Mouse (Mus musculus) neural tube, embryonic 11.5 days (tissue): ENCODE measurements around the gene Relt. TPM values are rescaled to one million over a fixed set of nuclear protein-coding genes. Genes with fewer than 3 reads are reported as not detected.

Experiments
- ATAC-seq: fragments of 200-750 bp; cut with Nextera tagmentation; 2 replicates; pipeline ENCODE4 v1.8.0; 2017; ENCODE audit warnings: moderate number of reproducible peaks, mild to moderate bottlenecking, moderate TSS enrichment, moderate library complexity; ENCODE audit not compliant: insufficient read depth, low FRiP score, low TSS enrichment
- DNase-seq: peaks from one replicate; pipeline ENCODE4 v3.0.0-alpha.2; 2015; ENCODE audit warnings: low spot score
- H3K27ac ChIP-seq: fragments of 300-500 bp; sonication (generic); 2 replicates; pipeline ENCODE4 v1.5.1; 2014; ENCODE audit warnings: low read depth, mild to moderate bottlenecking, low read length
- H3K27me3 ChIP-seq: fragments of 300-500 bp; sonication (generic); 2 replicates; pipeline ENCODE4 v1.6.1; 2014; ENCODE audit warnings: mild to moderate bottlenecking, low read length, mixed read lengths; ENCODE audit not compliant: control insufficient read depth, insufficient read depth
- H3K36me3 ChIP-seq: fragments of 300-500 bp; sonication (generic); 2 replicates; pipeline ENCODE4 v1.6.1; 2014; ENCODE audit warnings: mild to moderate bottlenecking, low read length, moderate library complexity, mixed read lengths; ENCODE audit not compliant: control insufficient read depth, insufficient read depth
- H3K4me1 ChIP-seq: fragments of 300-500 bp; sonication (generic); 2 replicates; pipeline ENCODE4 v1.6.1; 2014; ENCODE audit warnings: low read length, mixed read lengths; ENCODE audit not compliant: control insufficient read depth, insufficient read depth
- H3K4me2 ChIP-seq: fragments of 300-500 bp; sonication (generic); 2 replicates; pipeline ENCODE4 v1.6.1; 2014; ENCODE audit warnings: low read depth, mild to moderate bottlenecking, moderate library complexity
- H3K4me3 ChIP-seq: fragments of 300-500 bp; sonication (generic); 2 replicates; pipeline ENCODE4 v1.5.1; 2014; ENCODE audit warnings: low read depth, low read length
- H3K9ac ChIP-seq: fragments of 300-500 bp; sonication (generic); 2 replicates; pipeline ENCODE4 v1.6.1; 2014; ENCODE audit warnings: mild to moderate bottlenecking, low read length
- H3K9me3 ChIP-seq: fragments of 300-500 bp; sonication (generic); 2 replicates; pipeline ENCODE4 v1.6.1; 2016; ENCODE audit warnings: low read length; ENCODE audit not compliant: control insufficient read depth
- WGBS: fragments of 180-500 bp; shearing (Covaris S2); extraction: QIAGEN DNeasy Blood & Tissue Kit; methylation state at CpG from one replicate; pipeline ENCODE4 v1.1.7; 2014; 5-methylcytosine and 5-hydroxymethylcytosine counted together
- microRNA-seq: library from miRNA; unstranded; fragments of <30 nt; microRNA quantifications from one replicate; pipeline ENCODE4, GENCODE M21; 2016
- polyA plus RNA-seq: library from polyadenylated mRNA; unstranded; fragments of >200 nt; fragmentation: Nextera tagmentation; extraction: Ambion mirVana; gene quantifications from 2 replicates; pipeline ENCODE4 v1.2.1, GENCODE M21; 2014

Relt gene
- polyA plus RNA-seq, 1 experiment from 2014 or later = 3.9 TPM

DNA sequence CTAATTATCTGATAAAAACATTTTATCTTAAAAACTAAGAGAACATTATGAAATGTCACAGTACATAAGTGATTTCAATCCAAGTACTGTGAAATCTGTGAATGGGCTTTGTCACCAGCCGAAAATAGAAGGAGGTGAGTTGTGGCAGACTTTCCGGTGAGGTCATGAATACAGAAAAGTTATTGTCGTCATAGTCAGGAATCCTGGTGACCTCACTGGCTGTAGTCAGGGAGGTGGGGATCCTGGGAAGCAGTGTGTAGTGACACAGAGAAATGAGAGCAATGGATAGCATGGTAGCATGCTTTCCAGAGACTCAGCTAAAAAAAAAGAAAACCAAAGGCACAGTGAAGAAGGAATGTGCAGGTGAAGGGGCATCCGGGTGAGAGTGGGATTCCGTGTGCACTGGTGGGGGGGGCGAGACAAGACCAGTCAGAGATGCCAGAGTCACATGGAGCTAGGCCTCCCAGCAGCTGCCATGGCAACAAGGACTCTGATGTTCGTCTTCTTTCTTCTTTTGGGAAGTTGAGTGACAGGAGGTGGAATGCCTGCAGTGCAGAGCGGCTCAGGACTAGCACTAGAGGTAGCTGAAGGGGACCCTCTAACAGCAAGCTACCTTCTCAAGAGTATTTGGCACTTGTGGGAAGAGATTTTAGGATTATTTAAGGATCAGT is 47.2 kb downstream of the Relt start:
- peak; percentile 26 for DNase-seq
- Histone ChIP-seq H3K9ac (no peak overlapping the region), H3K4me3 (no peak overlapping the region), H3K9me3 (no peaks in the 10 kb centered on the region), H3K4me2 (no peak overlapping the region), H3K27me3 (no peaks in the 10 kb centered on the region), H3K27ac (no peak overlapping the region), H3K36me3 (no peaks in the 10 kb centered on the region), H3K4me1 (no peaks in the 10 kb centered on the region)
- ATAC-seq = no peak
- 61% methylated on average over 8 of the region's 8 CpGs for WGBS

DNA sequence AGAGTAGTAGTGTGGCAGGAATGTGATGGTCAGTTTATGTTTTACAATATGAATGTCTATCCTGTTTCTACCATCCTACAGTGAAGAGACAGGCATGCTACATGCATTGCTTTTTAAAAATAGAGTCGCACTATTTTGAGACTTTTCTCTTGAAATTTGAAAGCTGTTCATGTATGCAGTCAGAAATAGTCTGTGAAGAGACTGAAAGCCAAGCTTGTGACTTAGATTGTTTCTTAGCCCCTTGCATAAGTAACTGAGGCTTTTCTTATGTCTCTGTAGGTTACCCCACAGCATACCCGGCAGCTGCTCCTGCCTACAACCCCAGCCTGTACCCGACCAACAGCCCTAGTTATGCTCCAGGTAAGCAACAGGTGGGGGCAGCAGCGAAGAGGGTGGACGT is 50.6 kb downstream of the Relt start:
- 87% methylated on average over 5 of the region's 5 CpGs for WGBS
- Histone ChIP-seq H3K9me3 (no peaks in the 10 kb centered on the region), H3K36me3 (no peaks in the 10 kb centered on the region), H3K9ac (no peak overlapping the region), H3K4me3 (no peak overlapping the region), H3K4me1 (no peaks in the 10 kb centered on the region), H3K4me2 (no peak overlapping the region), H3K27ac (no peak overlapping the region), H3K27me3 (no peaks in the 10 kb centered on the region)
- no peak for DNase-seq
- no peak for ATAC-seq

DNA sequence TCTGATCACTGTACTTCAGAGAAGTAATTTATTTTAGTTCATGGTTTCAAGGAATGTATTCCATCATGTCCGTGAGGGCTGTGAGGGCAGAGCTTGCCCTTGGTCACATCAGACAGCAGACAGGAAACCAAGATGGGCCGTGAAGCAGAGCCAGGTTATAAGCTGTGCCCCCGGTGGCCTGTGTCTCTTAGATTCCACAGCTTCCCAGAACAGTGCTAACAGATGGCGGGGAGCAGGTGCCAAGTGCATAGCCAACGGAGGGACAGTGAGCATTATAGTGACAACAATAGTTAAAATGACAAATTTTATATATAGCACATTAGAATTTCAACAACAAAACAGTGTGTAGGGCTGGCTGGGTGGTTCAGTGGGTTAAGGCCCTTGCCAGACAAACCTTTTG is 51.3 kb downstream of the Relt start:
- H3K27me3 ChIP-seq = no peaks in the 10 kb centered on the region
- 72% methylated on average over 5 of the region's 5 CpGs for WGBS
- no peaks in the 10 kb centered on the region for H3K9me3 ChIP-seq
- DNase-seq (no peak), ATAC-seq (no peak)
- H3K27ac ChIP-seq = no peak overlapping the region
- H3K4me2 ChIP-seq = no peak overlapping the region
- H3K4me3 ChIP-seq = no peak overlapping the region
- no peaks in the 10 kb centered on the region for H3K4me1 ChIP-seq
- no peaks in the 10 kb centered on the region for H3K36me3 ChIP-seq
- no peak overlapping the region for H3K9ac ChIP-seq

DNA sequence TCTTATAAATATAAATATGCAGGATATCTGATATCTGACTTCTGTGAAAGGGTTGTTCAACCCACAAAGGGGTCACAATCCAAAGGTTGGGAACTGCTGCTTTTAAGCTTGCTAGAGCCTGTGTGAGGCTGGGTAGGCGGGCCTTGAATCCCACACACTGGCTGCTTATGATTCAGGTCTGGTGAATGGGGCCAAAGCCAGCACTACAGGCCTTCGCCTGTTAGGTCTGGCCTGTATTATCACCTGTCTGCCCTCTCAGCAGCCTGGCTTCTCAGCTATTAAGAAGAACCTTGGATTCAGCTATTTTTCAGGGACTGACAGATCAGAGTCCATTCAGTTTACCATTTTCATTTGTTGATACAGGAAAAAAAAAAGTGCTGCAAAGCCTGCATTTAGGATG is 57.9 kb downstream of the Relt start:
- 91% methylated on average over 2 of the region's 2 CpGs for WGBS
- no peak for DNase-seq

DNA sequence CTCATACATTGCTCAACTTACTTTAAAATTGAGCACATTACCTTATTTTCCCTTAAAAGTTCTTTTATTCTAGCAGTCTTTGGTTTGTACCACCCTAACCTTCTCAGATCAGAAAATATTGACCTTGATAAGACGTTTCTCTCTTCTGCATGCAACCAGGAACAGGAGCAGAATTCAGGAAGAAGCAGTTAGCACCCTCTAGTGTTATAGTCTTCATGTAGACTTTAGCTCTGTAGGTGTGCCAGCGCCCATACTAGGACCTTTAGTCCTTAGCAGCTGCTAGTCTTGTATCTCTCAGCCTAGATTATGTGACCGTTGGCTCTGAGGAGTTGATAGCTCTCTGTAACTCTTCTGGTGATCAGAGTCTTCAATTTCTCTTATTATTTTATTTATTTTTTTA is 64.4 kb downstream of the Relt start:
- no peaks in the 10 kb centered on the region for H3K36me3 ChIP-seq
- WGBS = 63% methylated on average over 3 of the region's 3 CpGs
- DNase-seq (no peak), ATAC-seq (no peak)
- H3K9ac ChIP-seq = no peak overlapping the region
- H3K27me3 ChIP-seq = no peaks in the 10 kb centered on the region
- H3K4me3 ChIP-seq = no peak overlapping the region
- no peaks in the 10 kb centered on the region for H3K9me3 ChIP-seq
- H3K4me1 ChIP-seq = no peaks in the 10 kb centered on the region
- no peak overlapping the region for H3K4me2 ChIP-seq
- H3K27ac ChIP-seq = no peak overlapping the region

More for the DNA sequence above, 57.9 kb downstream of the Relt start:
- no peaks in the 10 kb centered on the region for H3K4me1 ChIP-seq
- H3K36me3 ChIP-seq = no peaks in the 10 kb centered on the region
- no peak for ATAC-seq
- H3K9ac ChIP-seq = no peak overlapping the region
- H3K27me3 ChIP-seq = no peaks in the 10 kb centered on the region
- H3K9me3 ChIP-seq = no peaks in the 10 kb centered on the region
- H3K27ac ChIP-seq = no peak overlapping the region
- H3K4me2 ChIP-seq = no peak overlapping the region
- H3K4me3 ChIP-seq = no peak overlapping the region

Small RNA genes within 50 kb of the gene (microRNA-seq; reads per million reads assigned to microRNA genes)
- 77.3 reads per million, percentile 46 among the genes with 10 or more reads in this experiment for gene Mir3102

Other genes with a start within 250 kb of the Relt start
- gene Plekhb1, start 201.0 kb downstream of the Relt start, polyA plus RNA-seq = 7.9 and 8.4 TPM in 2 replicates
- 45.2 and 56.6 TPM in 2 replicates for gene Fam168a, start 156.8 kb downstream of the Relt start, polyA plus RNA-seq
- gene Arhgef17, start 68.7 kb upstream of the Relt start, polyA plus RNA-seq = 9.7 and 10.7 TPM in 2 replicates
- gene P2ry6, start 111.2 kb upstream of the Relt start, polyA plus RNA-seq = 2.0 and 3.1 TPM in 2 replicates
- 0.48 and 0.77 TPM in 2 replicates for gene P2ry2, start 149.4 kb upstream of the Relt start, polyA plus RNA-seq
- gene Fchsd2, start 229.4 kb upstream of the Relt start, polyA plus RNA-seq = 22.5 and 28.5 TPM in 2 replicates